Comparison of ENCODE assay signal across 8 mouse cellular contexts in the genomic region with DNA sequence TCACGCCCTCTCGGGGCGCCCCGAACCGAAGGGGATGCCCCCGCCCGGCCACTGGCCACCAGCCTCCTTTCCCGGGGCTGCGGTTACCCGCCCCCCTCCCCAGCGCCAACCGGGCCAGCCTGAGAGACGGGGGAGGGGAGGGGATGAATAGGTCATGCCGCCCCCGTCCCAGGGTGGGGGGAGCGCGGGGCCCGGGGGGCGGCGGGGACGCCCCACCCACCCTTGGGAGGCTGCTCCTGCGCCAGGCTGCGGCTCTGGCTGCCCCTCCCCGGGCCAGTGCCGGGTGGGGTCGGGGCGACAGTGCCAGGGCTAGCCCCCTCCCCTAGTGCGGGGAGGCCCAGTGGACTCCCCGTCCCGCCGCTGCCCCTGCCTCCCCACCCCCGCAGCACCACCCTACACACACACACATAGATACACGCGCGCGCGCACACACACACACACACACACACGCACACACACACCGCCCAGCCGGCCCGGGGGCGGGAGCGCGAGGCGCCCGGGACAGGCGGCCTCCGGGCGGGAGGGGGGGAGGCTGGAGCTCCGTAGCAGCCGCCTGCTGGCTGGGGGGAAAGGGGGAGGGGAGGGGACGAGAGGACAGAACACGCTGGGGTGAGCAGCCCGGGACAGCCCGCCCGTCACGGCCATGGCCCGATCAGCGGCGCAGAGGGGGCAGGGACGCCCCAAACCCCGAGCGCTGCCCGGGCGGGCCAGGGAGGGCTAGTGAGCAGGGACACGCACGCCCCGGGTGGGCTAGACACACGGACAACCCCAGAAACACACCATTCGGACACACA. TPM values are rescaled to one million over a fixed set of nuclear protein-coding genes. Genes with fewer than 3 reads are reported as not detected.
DNase-seq lines count a peak whose midpoint lies in the region; ATAC-seq lines count a peak whose summit lies in the region.

No protein-coding gene starts in this region.

- peaks cover 17% of the 10 kb centered on the region for H3K27me3 ChIP-seq in embryonic facial prominence, embryonic 11.5 days (ENCODE audit: control insufficient read depth, insufficient read depth, low read length)
- H3K27me3 ChIP-seq in hindbrain, embryonic 12.5 days: peaks cover 16% of the 10 kb centered on the region
- peaks cover 13% of the 10 kb centered on the region for H3K27me3 ChIP-seq in liver, embryonic 12.5 days (replicated peaks)
- H3K27me3 ChIP-seq in neural tube, embryonic 13.5 days: peaks cover 16% of the 10 kb centered on the region

- peak; percentile 30 for ATAC-seq in embryonic facial prominence, embryonic 11.5 days (replicated peaks; ENCODE audit: insufficient number of reproducible peaks, low FRiP score, low TSS enrichment, low read depth)
- peak; percentile 47 for ATAC-seq in hindbrain, embryonic 12.5 days (ENCODE audit: low FRiP score)
- ATAC-seq in liver, embryonic 12.5 days: peak; percentile 13
- peak; percentile 52 for ATAC-seq in neural tube, embryonic 13.5 days (ENCODE audit: low read depth)
- no peak for ATAC-seq in granulocyte monocyte progenitor cell, adult 5-6 weeks (replicated peaks; ENCODE audit: poor library complexity, severe bottlenecking)

- peak overlapping the region; percentile 56 for H3K27ac ChIP-seq in embryonic facial prominence, embryonic 11.5 days (replicated peaks; ENCODE audit: low read depth, low read length)
- H3K27ac ChIP-seq in hindbrain, embryonic 12.5 days: peak overlapping the region; percentile 97
- peak overlapping the region; percentile 91 for H3K27ac ChIP-seq in liver, embryonic 12.5 days
- H3K27ac ChIP-seq in neural tube, embryonic 13.5 days (replicated peaks): peak overlapping the region; percentile 95

- H3K9ac ChIP-seq in embryonic facial prominence, embryonic 11.5 days (replicated peaks; ENCODE audit: low read length): peak overlapping the region; percentile 70
- peak overlapping the region; percentile 90 for H3K9ac ChIP-seq in hindbrain, embryonic 12.5 days
- peak overlapping the region; percentile 94 for H3K9ac ChIP-seq in liver, embryonic 12.5 days
- peak overlapping the region; percentile 92 for H3K9ac ChIP-seq in neural tube, embryonic 13.5 days

- no peaks in the 10 kb centered on the region for H3K9me3 ChIP-seq in embryonic facial prominence, embryonic 11.5 days (replicated peaks; ENCODE audit: control insufficient read depth, low read length)
- no peaks in the 10 kb centered on the region for H3K9me3 ChIP-seq in hindbrain, embryonic 12.5 days (replicated peaks)
- H3K9me3 ChIP-seq in liver, embryonic 12.5 days (replicated peaks): 0 out of 2 replicates have a peak, but pooled peaks cover under 1% of the 10 kb centered on the region
- H3K9me3 ChIP-seq in neural tube, embryonic 13.5 days: no peaks in the 10 kb centered on the region

- peak; percentile 42 to 55 for DNase-seq in layer of hippocampus, postnatal 25 days (ENCODE audit: extremely low spot score in 1 of 2, low spot score in 1 of 2)
- no peak for DNase-seq in layer of hippocampus, postnatal 14 days (ENCODE audit: low spot score in 2 of 2)
- peak; percentile 53 for DNase-seq in ZHBTc4 (ENCODE audit: low read depth, low spot score)
- DNase-seq in embryonic facial prominence, embryonic 11.5 days (ENCODE audit: low spot score): peak; percentile 55

- H3K36me3 ChIP-seq in embryonic facial prominence, embryonic 11.5 days (replicated peaks; ENCODE audit: control insufficient read depth, insufficient read depth, low read depth, low read length): no peaks in the 10 kb centered on the region
- H3K36me3 ChIP-seq in hindbrain, embryonic 12.5 days: no peaks in the 10 kb centered on the region
- no peaks in the 10 kb centered on the region for H3K36me3 ChIP-seq in liver, embryonic 12.5 days
- no peaks in the 10 kb centered on the region for H3K36me3 ChIP-seq in neural tube, embryonic 13.5 days

- H3K4me2 ChIP-seq in embryonic facial prominence, embryonic 11.5 days (ENCODE audit: low read depth, low read length): peak overlapping the region; percentile 100
- peak overlapping the region; percentile 95 for H3K4me2 ChIP-seq in hindbrain, embryonic 12.5 days (replicated peaks)
- peak overlapping the region; percentile 100 for H3K4me2 ChIP-seq in liver, embryonic 12.5 days
- H3K4me2 ChIP-seq in neural tube, embryonic 13.5 days: peak overlapping the region; percentile 88

- H3K4me1 ChIP-seq in embryonic facial prominence, embryonic 11.5 days (ENCODE audit: control insufficient read depth, insufficient read depth, low read length): peaks cover 2% of the 10 kb centered on the region
- peaks cover 46% of the 10 kb centered on the region for H3K4me1 ChIP-seq in hindbrain, embryonic 12.5 days
- H3K4me1 ChIP-seq in liver, embryonic 12.5 days: peaks cover 78% of the 10 kb centered on the region
- peaks cover 54% of the 10 kb centered on the region for H3K4me1 ChIP-seq in neural tube, embryonic 13.5 days (replicated peaks)

- peak overlapping the region; percentile 70 for H3K4me3 ChIP-seq in embryonic facial prominence, embryonic 11.5 days (ENCODE audit: low read depth, low read length)
- peak overlapping the region; percentile 82 for H3K4me3 ChIP-seq in hindbrain, embryonic 12.5 days
- H3K4me3 ChIP-seq in liver, embryonic 12.5 days: peak overlapping the region; percentile 91
- peak overlapping the region; percentile 80 for H3K4me3 ChIP-seq in neural tube, embryonic 13.5 days

- WGBS in embryonic facial prominence, embryonic 11.5 days: 1% methylated on average over 19 of the region's 70 CpGs
- WGBS in hindbrain, embryonic 12.5 days: 0% methylated on average over 28 of the region's 70 CpGs
- under 1% methylated on average over 39 of the region's 70 CpGs for WGBS in liver, embryonic 12.5 days (ENCODE audit: insufficient replicate concordance)
- WGBS in neural tube, embryonic 13.5 days: 1% methylated on average over 32 of the region's 70 CpGs

RNA-seq across cellular contexts. Expression of gene Nol4l, which starts 1.0 kb away (rescaled TPM):
- total RNA-seq in layer of hippocampus, postnatal 25 days (2021): 10 to 100 TPM; 42.7 to 48.9 TPM
- 10 to 100 TPM; 55.6 to 60.1 TPM for total RNA-seq in layer of hippocampus, postnatal 14 days (2021)
- polyA plus RNA-seq in embryonic facial prominence, embryonic 11.5 days (2014; fragmentation: Nextera tagmentation; extraction: Ambion mirVana): 17.6 and 21.0 TPM in 2 replicates
- polyA plus RNA-seq in hindbrain, embryonic 12.5 days (2016; fragmentation: Nextera tagmentation; extraction: Ambion mirVana): 33.9 and 36.8 TPM in 2 replicates
- 9.3 and 9.8 TPM in 2 replicates for polyA plus RNA-seq in liver, embryonic 12.5 days (2016; fragmentation: Nextera tagmentation; extraction: Ambion mirVana)
- 40.8 and 43.3 TPM in 2 replicates for polyA plus RNA-seq in neural tube, embryonic 13.5 days (2015; fragmentation: Nextera tagmentation; extraction: Ambion mirVana)
- total RNA-seq in granulocyte monocyte progenitor cell, adult 5-6 weeks (2014; fragmentation: Nextera tagmentation): 4.7 and 7.4 TPM in 2 replicates
- 0.72 and 0.86 TPM in 2 replicates for total RNA-seq in granulocyte monocyte progenitor cell, adult 5-6 weeks (2017)

RNA-seq across cellular contexts. Expression of gene 4930404H24Rik, which starts 36.2 kb away (rescaled TPM):
- total RNA-seq in layer of hippocampus, postnatal 25 days (2021): not detected
- not detected for total RNA-seq in layer of hippocampus, postnatal 14 days (2021)
- not detected in 2 replicates for polyA plus RNA-seq in embryonic facial prominence, embryonic 11.5 days (2014; fragmentation: Nextera tagmentation; extraction: Ambion mirVana)
- not detected in 2 replicates for polyA plus RNA-seq in hindbrain, embryonic 12.5 days (2016; fragmentation: Nextera tagmentation; extraction: Ambion mirVana)
- not detected in 2 replicates for polyA plus RNA-seq in liver, embryonic 12.5 days (2016; fragmentation: Nextera tagmentation; extraction: Ambion mirVana)
- not detected in 2 replicates for polyA plus RNA-seq in neural tube, embryonic 13.5 days (2015; fragmentation: Nextera tagmentation; extraction: Ambion mirVana)
- total RNA-seq in granulocyte monocyte progenitor cell, adult 5-6 weeks (2014; fragmentation: Nextera tagmentation): not detected in 2 replicates
- not detected in 2 replicates for total RNA-seq in granulocyte monocyte progenitor cell, adult 5-6 weeks (2017)

Comparison
In these comparisons a context has a peak if more than half of its experiments do, and no peak if none do; other contexts are left out.
1. DNase-seq: peak in layer of hippocampus, postnatal 25 days (2 of 2), ZHBTc4 (single experiment) and embryonic facial prominence, embryonic 11.5 days (single experiment); none in layer of hippocampus, postnatal 14 days (0 of 2).
2. Peak in every context shown above with its lines, with median percentiles within 50 percentile points of each other: H3K27ac ChIP-seq, H3K4me2 ChIP-seq, H3K4me3 ChIP-seq and H3K9ac ChIP-seq.